Mouse (Mus musculus) brain, embryonic 14.5 days (tissue): Measurements from ENCODE around the gene Aagab.

Source experiments
- CTCF ChIP-seq: fragments of 200-500 bp; IDR thresholded peaks from 2 replicates; pipeline ENCODE4 v1.5.1; 2012; ENCODE audit warnings: inconsistent platforms, mild to moderate bottlenecking, moderate library complexity, borderline replicate concordance; ENCODE audit not compliant: insufficient read depth, insufficient read length; ENCODE audit errors: extremely low read depth
- POLR2A ChIP-seq: fragments of 200-500 bp; IDR thresholded peaks from 2 replicates; pipeline ENCODE4 v1.6.1; 2012; ENCODE audit warnings: mild to moderate bottlenecking, inconsistent platforms, borderline replicate concordance; ENCODE audit not compliant: poor library complexity, insufficient read depth, insufficient read length, severe bottlenecking; ENCODE audit errors: extremely low read depth

- TF ChIP-seq CTCF (no peak), POLR2A (no peak)
Measured at GRCm38 (mm10) chr9:63645084-63645483, 42.6 kb downstream of the Aagab start.
